Mouse (Mus musculus) lung, adult 2 months (tissue): ENCODE measurements around the gene Fam189a1.

Experiments
- CTCF ChIP-seq: fragments of 200-500 bp; IDR thresholded peaks from 2 replicates; pipeline ENCODE4 v1.5.1; 2011; ENCODE audit warnings: mild to moderate bottlenecking, low read length, control low read depth; ENCODE audit not compliant: insufficient read depth
- POLR2A ChIP-seq: fragments of 200-500 bp; IDR thresholded peaks from 2 replicates; pipeline ENCODE4 v1.6.1; 2011; ENCODE audit warnings: low read depth, mild to moderate bottlenecking, control low read depth, low read length, borderline replicate concordance; ENCODE audit errors: extremely low read depth

GRCm38 (mm10) chr7:64895685-64896101 is 260.7 kb downstream of the Fam189a1 start:
- no peak for TF ChIP-seq CTCF
- TF ChIP-seq POLR2A = no peak
